Mouse (Mus musculus): ENCODE data around the gene Cntrl. TPM values are rescaled to one million over a fixed set of nuclear protein-coding genes. Genes with fewer than 3 reads are reported as not detected.
A peak's percentile ranks its signal among the peaks of the same experiment; 100 is the strongest.

Cntrl gene
- polyA plus RNA-seq, 1 experiment from 2014 or later = 34.6 TPM

DNA sequence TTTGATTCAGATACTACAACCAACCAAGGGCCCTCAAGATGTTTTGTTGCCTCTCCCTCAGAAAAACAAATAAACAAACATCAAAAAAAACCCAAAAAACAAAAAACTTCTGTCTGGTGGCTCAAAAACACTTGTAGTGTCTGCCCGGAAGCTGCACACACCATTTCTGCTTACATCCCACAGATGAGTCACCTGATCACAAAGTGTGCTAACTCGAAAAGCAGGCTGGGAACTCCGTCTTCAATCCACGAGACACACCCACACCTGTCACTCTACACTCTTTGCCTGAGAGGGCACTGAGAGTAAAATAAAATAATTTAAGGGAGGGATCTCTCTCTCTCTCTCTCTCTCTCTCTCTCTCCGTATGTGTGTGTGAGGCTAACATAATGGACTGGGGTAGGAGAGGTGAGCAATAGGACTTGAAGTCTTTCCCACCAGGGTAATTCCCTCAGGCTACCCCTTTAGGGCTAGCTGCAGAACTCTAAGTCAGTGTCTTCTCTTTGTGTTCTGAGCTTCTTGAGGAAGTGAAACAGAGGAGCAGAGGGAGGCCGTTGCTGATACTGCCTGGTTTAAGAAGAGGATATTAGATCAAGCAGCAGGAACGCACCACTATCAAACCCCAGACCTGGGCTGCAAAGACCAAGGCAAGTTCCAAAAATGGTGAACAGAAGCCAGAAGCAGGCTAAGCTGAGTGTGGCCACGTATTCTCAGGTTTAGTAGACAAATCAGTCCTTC is 99.8 kb downstream of the Cntrl start:
- Histone ChIP-seq H3K27me3 (ENCODE audit: control insufficient read depth, insufficient read depth, low read length) (no peaks in the 10 kb centered on the region), H3K27ac (ENCODE audit: low read length) (no peak overlapping the region), H3K4me1 (ENCODE audit: control insufficient read depth, insufficient read depth, low read length) (no peaks in the 10 kb centered on the region), H3K36me3 (ENCODE audit: control insufficient read depth, insufficient read depth, low read length) (no peaks in the 10 kb centered on the region), H3K4me2 (replicated peaks; ENCODE audit: low read depth, low read length) (no peak overlapping the region), H3K9ac (replicated peaks; ENCODE audit: low read depth, low read length) (no peak overlapping the region), H3K9me3 (ENCODE audit: control insufficient read depth, low read depth, low read length) (no peaks in the 10 kb centered on the region), H3K4me3 (ENCODE audit: low read depth, low read length) (no peak overlapping the region)
- WGBS = 61% methylated on average over 8 of the region's 8 CpGs
- no peak for ATAC-seq (ENCODE audit: insufficient number of reproducible peaks, insufficient read depth, low FRiP score, low read depth)

DNA sequence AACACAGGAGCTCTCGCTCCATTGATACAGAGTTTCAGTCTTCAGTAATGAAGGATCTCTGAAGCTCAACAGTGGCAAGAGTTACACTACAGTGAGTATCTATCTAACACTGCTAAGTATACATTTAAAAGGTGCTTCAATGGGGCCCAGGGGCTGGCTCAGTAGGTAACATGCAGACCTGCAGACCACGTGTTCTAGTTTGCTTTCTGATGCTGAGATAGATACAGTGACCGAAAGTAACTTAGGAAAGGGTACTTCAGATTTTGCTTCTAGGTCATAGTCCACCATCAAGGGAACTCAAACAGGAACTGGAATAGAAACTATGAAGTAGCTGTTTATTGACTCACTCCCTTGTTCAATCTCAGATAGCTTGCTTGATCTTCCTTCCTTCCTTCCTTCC is 102.4 kb downstream of the Cntrl start:
- Histone ChIP-seq H3K4me3 (ENCODE audit: low read depth, low read length) (no peak overlapping the region), H3K36me3 (ENCODE audit: control insufficient read depth, insufficient read depth, low read length) (no peaks in the 10 kb centered on the region), H3K4me2 (replicated peaks; ENCODE audit: low read depth, low read length) (no peak overlapping the region), H3K9ac (replicated peaks; ENCODE audit: low read depth, low read length) (no peak overlapping the region), H3K4me1 (ENCODE audit: control insufficient read depth, insufficient read depth, low read length) (no peaks in the 10 kb centered on the region; the same call in 1 of the 2 replicates), H3K9me3 (ENCODE audit: control insufficient read depth, low read depth, low read length) (no peaks in the 10 kb centered on the region), H3K27me3 (ENCODE audit: control insufficient read depth, insufficient read depth, low read length) (no peaks in the 10 kb centered on the region), H3K27ac (ENCODE audit: low read length) (no peak overlapping the region)
- ATAC-seq (ENCODE audit: insufficient number of reproducible peaks, insufficient read depth, low FRiP score, low read depth) = peak; percentile 76
- 59% methylated on average over 3 of the region's 3 CpGs for WGBS

DNA sequence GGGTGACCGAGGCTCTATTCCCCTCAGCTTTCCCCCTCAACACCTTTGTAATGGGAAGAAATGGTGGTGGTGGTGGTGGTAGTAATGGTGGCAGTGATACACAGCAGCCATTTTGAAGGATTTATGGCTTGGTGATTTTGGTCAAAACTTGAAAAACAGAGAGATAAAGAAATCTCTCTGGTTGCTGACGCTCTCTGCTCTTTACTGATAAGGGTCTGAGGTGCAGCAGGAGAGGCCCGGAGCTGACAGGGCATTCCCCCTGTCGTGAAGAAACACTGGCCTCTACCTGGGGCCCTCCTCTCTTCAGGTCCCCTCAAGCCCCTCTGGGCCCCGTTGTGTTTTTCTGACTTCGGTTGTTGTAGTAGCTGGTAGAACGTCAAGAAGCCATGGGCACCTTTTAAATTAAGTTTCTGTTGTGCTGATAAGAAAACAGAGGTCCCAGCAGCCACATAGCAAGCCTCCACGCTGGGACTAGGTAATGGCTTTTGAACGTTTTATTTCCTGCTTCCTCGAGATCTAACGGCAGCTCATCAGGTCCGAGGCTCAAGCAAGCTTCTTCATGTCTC is 104.1 kb downstream of the Cntrl start:
- Histone ChIP-seq H3K4me1 (ENCODE audit: control insufficient read depth, insufficient read depth, low read length) (no peaks in the 10 kb centered on the region; the same call in 1 of the 2 replicates), H3K4me2 (replicated peaks; ENCODE audit: low read depth, low read length) (no peak overlapping the region), H3K27me3 (ENCODE audit: control insufficient read depth, insufficient read depth, low read length) (no peaks in the 10 kb centered on the region), H3K36me3 (ENCODE audit: control insufficient read depth, insufficient read depth, low read length) (no peaks in the 10 kb centered on the region), H3K27ac (ENCODE audit: low read length) (no peak overlapping the region), H3K9ac (replicated peaks; ENCODE audit: low read depth, low read length) (no peak overlapping the region), H3K4me3 (ENCODE audit: low read depth, low read length) (no peak overlapping the region), H3K9me3 (ENCODE audit: control insufficient read depth, low read depth, low read length) (no peaks in the 10 kb centered on the region)
- no peak for ATAC-seq (ENCODE audit: insufficient number of reproducible peaks, insufficient read depth, low FRiP score, low read depth)
- 72% methylated on average over 12 of the region's 12 CpGs for WGBS

DNA sequence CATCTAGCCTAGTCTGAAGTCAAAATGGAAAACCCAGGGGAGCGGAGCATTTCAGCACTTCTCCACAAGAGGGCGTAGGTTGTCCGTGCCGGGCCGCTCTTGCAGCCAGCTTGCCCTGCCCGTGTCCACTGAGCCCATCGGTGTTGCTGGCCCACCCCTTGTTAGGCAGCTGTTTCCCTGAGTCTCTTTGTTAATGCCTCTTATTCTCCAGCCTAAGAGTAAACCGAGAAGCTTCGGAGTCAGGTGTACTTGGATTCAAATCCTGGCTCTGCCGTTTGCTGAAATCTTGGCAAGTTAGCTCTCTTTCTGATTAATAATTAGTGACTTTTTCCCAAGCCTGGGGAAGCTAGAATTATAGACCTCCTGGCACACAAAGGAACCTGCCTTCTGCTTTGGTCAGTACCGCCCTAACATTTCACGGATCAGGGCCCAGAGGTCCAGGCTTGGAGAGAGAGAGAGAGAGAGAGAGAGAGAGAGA is 105.6 kb downstream of the Cntrl start:
- H3K36me3 ChIP-seq (ENCODE audit: control insufficient read depth, insufficient read depth, low read length) = no peaks in the 10 kb centered on the region
- ATAC-seq (ENCODE audit: insufficient number of reproducible peaks, insufficient read depth, low FRiP score, low read depth) = peak; percentile 66
- no peak overlapping the region; the same call in 1 of the 2 replicates for H3K4me2 ChIP-seq (replicated peaks; ENCODE audit: low read depth, low read length)
- H3K9ac ChIP-seq (replicated peaks; ENCODE audit: low read depth, low read length) = no peak overlapping the region
- H3K27ac ChIP-seq (ENCODE audit: low read length) = no peak overlapping the region
- H3K27me3 ChIP-seq (ENCODE audit: control insufficient read depth, insufficient read depth, low read length) = no peaks in the 10 kb centered on the region
- WGBS = 8% methylated on average over 12 of the region's 12 CpGs
- no peaks in the 10 kb centered on the region for H3K9me3 ChIP-seq (ENCODE audit: control insufficient read depth, low read depth, low read length)
- no peaks in the 10 kb centered on the region; the same call in 1 of the 2 replicates for H3K4me1 ChIP-seq (ENCODE audit: control insufficient read depth, insufficient read depth, low read length)
- no peak overlapping the region for H3K4me3 ChIP-seq (ENCODE audit: low read depth, low read length)

DNA sequence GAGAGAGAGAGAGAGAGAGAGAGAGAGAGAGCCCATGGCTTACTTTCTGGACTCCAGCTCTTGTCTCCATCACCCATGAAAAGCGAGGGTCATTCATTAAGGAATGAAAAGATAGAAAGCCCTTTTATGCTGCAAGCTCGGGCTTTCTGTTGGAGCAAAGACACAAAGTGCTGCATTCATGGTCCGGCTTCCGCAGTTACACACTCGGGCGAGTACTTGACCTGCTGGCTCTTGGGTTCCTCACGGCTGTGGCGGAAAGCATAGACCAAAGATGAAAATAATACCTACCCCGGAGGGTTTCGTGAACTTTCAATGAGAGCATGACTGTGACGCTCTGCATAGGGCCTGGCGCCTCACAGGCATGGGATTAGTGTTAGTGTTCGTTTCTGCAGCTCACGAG is 106.1 kb downstream of the Cntrl start:
- ATAC-seq (ENCODE audit: insufficient number of reproducible peaks, insufficient read depth, low FRiP score, low read depth) = no peak
- no peaks in the 10 kb centered on the region for H3K9me3 ChIP-seq (ENCODE audit: control insufficient read depth, low read depth, low read length)
- H3K9ac ChIP-seq (replicated peaks; ENCODE audit: low read depth, low read length) = no peak overlapping the region
- H3K4me1 ChIP-seq (ENCODE audit: control insufficient read depth, insufficient read depth, low read length) = no peaks in the 10 kb centered on the region; the same call in 1 of the 2 replicates
- H3K27ac ChIP-seq (ENCODE audit: low read length) = no peak overlapping the region
- H3K27me3 ChIP-seq (ENCODE audit: control insufficient read depth, insufficient read depth, low read length) = no peaks in the 10 kb centered on the region
- H3K4me3 ChIP-seq (ENCODE audit: low read depth, low read length) = no peak overlapping the region
- WGBS = 73% methylated on average over 14 of the region's 14 CpGs
- H3K36me3 ChIP-seq (ENCODE audit: control insufficient read depth, insufficient read depth, low read length) = no peaks in the 10 kb centered on the region
- no peak overlapping the region for H3K4me2 ChIP-seq (replicated peaks; ENCODE audit: low read depth, low read length)

DNA sequence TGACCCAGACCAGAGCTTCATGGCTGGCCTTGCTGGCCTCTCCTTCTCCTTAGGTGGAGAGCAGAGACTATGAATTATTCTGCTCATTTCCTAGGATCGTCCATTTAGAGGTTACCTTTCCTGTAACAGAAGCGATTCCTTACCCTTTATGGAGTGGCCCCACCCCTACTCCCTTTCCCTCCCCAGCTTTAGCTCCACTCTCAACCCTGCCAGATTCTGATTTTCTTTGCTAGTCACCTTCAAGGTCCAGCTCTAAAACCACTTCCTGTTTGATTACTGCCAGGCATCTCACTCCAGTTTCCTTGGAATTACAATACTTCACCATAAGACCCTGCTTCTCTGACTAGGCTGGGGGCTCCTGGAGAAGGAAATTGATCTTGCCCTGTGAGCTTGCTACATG is 107.4 kb downstream of the Cntrl start:
- Histone ChIP-seq H3K9ac (replicated peaks; ENCODE audit: low read depth, low read length) (no peak overlapping the region), H3K36me3 (ENCODE audit: control insufficient read depth, insufficient read depth, low read length) (no peaks in the 10 kb centered on the region)
- 78% methylated on average over 2 of the region's 2 CpGs for WGBS

DNA sequence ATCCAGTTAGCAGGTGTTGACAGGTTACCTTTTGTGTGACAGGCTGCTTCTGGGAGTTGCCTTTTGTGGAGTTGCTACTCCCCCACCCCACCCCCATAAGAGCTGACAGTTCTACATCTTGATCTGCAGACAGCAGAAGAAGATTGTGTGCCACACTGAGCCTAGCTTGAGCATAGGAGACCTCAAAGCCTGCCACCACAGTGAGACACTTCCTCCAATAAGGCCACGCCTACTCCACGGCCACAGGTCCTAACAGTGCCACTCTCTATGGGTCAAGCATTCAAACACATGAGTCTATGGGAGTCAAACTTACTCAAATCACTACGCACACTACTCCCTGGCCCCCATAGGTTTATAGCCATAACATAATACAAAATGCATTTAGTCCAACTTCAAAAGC is 109.4 kb downstream of the Cntrl start:
- Histone ChIP-seq H3K36me3 (ENCODE audit: control insufficient read depth, insufficient read depth, low read length) (no peaks in the 10 kb centered on the region), H3K9me3 (ENCODE audit: control insufficient read depth, low read depth, low read length) (no peaks in the 10 kb centered on the region), H3K27ac (ENCODE audit: low read length) (no peak overlapping the region), H3K27me3 (ENCODE audit: control insufficient read depth, insufficient read depth, low read length) (no peaks in the 10 kb centered on the region), H3K9ac (replicated peaks; ENCODE audit: low read depth, low read length) (no peak overlapping the region), H3K4me3 (ENCODE audit: low read depth, low read length) (no peak overlapping the region), H3K4me1 (ENCODE audit: control insufficient read depth, insufficient read depth, low read length) (no peaks in the 10 kb centered on the region; the same call in 1 of the 2 replicates), H3K4me2 (replicated peaks; ENCODE audit: low read depth, low read length) (no peak overlapping the region)
- ATAC-seq (ENCODE audit: insufficient number of reproducible peaks, insufficient read depth, low FRiP score, low read depth) = no peak
- 91% methylated on average over 3 of the region's 3 CpGs for WGBS

More for the DNA sequence above, 107.4 kb downstream of the Cntrl start:
- H3K27ac ChIP-seq (ENCODE audit: low read length) = no peak overlapping the region
- no peaks in the 10 kb centered on the region for H3K27me3 ChIP-seq (ENCODE audit: control insufficient read depth, insufficient read depth, low read length)
- no peak for ATAC-seq (ENCODE audit: insufficient number of reproducible peaks, insufficient read depth, low FRiP score, low read depth)
- no peak overlapping the region for H3K4me2 ChIP-seq (replicated peaks; ENCODE audit: low read depth, low read length)
- H3K4me3 ChIP-seq (ENCODE audit: low read depth, low read length) = no peak overlapping the region
- H3K4me1 ChIP-seq (ENCODE audit: control insufficient read depth, insufficient read depth, low read length) = no peaks in the 10 kb centered on the region; the same call in 1 of the 2 replicates
- H3K9me3 ChIP-seq (ENCODE audit: control insufficient read depth, low read depth, low read length) = no peaks in the 10 kb centered on the region

DNA sequence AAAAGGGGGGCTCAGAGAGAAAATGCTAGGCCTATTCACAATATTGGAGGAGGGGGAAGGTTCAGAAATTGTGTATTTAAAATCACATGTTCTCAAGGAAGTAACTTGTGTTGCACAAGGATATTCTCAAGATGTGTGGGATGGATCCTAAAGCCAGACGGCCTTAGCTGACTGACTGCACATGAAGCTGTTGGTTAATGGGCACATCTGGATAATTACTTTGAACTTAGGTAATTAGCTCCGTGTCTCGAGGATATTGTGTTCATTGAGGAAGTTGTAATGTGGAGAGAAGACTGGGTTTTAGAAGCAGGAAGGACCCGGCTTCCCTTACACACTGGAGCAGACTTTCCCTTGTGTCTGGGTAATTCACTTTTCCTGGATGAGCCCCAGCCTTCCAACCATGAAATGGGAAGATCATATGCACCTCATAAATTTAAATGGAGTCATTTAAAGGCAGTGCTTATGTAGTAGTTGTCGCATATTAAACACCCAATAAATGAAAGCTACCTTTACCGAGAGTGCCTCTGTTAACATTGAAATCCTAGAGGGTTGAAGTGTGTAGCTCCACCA is 113.6 kb downstream of the Cntrl start:
- Histone ChIP-seq H3K4me3 (ENCODE audit: low read depth, low read length) (no peak overlapping the region), H3K9ac (replicated peaks; ENCODE audit: low read depth, low read length) (no peak overlapping the region), H3K27ac (ENCODE audit: low read length) (no peak overlapping the region), H3K4me2 (replicated peaks; ENCODE audit: low read depth, low read length) (no peak overlapping the region), H3K27me3 (ENCODE audit: control insufficient read depth, insufficient read depth, low read length) (no peaks in the 10 kb centered on the region), H3K4me1 (ENCODE audit: control insufficient read depth, insufficient read depth, low read length) (no peaks in the 10 kb centered on the region), H3K9me3 (ENCODE audit: control insufficient read depth, low read depth, low read length) (no peaks in the 10 kb centered on the region), H3K36me3 (ENCODE audit: control insufficient read depth, insufficient read depth, low read length) (no peaks in the 10 kb centered on the region)
- ATAC-seq (ENCODE audit: insufficient number of reproducible peaks, insufficient read depth, low FRiP score, low read depth) = no peak
- WGBS = 73% methylated on average over 6 of the region's 6 CpGs
